Mouse (Mus musculus): ENCODE data around the gene Bex3.

Bex3 gene

DNA sequence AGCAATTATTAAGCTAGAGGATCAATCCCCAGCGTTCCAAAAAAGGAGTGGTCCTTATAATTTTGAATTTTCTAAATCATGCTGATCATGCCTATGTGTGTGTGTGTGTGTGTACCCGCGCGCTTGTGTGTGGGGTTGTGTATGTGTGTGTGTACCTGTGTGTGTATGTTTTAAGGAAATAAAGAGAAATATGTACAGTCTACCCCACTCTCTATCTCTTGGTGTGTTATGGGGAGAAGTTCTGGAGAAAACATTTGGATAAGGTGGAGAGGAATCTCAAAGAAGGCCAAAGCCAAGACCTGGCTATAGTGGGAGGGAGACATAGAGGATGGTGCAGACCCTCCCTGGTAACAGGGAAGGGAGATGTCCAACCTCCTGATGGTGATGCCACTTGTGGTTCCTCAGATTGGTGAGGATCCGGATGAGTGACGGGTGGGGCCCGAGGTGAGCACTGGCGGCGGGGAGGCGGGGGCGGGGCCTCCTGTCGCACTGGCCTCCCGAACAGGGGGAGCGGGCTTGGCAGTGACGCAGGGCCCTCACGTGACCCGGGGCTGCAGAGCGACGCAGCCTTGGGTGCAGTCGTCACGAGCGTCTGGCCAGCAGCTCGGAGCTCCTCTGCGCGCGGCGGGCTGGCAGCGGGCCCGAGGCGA lies at the start of gene Bex3:
TSS of gene Bex3 (plus strand) at position 511 of the 650 bp plus-strand sequence.
- peak; percentile 73 to 86 for DNase-seq

DNA sequence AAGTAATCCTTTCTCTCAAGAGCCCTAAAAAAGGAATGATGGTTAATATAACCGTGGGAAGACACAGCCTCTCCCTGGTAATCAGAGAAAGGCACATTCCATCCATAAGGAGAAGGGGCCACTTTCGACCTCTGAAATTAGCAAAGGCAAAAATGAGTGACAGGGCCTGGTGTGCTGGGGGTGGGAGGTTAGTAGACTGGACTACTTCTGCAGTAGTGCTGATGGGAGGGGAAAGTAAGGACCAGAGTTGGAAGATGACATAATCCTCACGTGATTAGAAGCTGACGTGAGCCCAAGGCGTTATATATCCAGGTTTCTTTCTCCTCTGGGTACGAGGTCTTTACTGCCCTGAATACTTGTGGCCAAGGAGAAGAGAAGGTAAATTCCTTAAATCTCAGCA lies 46.3 kb upstream of the Bex3 start:
- no peak for DNase-seq

DNA sequence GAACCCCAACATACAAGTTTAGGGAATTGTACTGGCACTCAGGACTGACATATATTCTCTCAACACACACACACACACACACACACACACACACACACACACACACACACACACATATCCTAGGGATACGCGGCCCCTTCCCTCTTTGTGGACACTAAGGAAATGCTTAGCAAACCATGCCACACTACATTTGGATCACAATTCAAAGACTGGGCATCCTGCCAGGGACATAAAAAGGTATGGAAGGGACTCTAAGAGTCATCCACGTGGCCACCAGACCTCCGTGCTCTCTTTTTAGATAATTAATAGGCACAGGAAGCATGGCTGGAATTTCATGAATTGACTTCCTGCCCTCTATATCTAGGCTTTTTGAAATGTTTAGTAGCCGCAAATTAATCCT lies 42.3 kb upstream of the Bex3 start:
- peak in 1 of 2 experiments; percentile 16 for DNase-seq

DNA sequence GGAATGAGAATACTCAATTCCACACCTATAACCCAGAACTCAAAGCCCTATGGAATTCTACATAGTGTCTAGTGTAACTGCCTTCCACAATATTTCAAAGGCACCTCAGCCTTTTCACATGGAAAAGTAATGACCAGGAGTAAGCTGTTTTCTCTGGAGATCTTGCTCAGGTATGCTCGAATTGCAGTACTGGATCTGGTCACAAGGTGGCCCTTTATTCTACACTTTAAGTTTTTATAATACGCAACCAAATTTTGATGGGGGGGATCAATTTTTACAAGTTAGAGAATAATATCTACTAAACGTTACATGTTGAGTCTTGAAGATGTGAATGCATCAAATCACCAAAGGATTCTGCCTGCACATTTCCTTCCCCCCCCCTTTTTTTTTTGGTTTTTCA lies 31.9 kb upstream of the Bex3 start:
- peak; percentile 75 to 80 for DNase-seq

DNA sequence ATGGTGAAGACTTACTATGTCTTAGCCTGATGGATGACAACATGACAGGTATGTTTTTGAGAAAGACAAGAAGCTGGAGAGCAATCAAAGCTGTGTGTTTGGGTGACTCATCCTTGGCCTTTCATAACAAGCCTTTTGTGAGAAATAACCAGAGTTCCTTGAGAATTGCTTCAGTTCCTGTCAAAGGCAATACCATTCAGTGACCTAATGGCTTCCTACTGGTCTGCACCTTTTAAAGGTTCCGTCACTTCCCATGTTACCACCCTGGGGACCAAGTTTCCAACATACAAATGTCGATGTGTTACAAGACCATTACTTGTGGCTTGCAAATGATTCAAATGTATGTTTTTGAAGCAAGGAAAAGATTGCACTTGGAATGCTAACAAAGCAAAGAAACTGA lies 26.9 kb upstream of the Bex3 start:
- no peak for DNase-seq

DNA sequence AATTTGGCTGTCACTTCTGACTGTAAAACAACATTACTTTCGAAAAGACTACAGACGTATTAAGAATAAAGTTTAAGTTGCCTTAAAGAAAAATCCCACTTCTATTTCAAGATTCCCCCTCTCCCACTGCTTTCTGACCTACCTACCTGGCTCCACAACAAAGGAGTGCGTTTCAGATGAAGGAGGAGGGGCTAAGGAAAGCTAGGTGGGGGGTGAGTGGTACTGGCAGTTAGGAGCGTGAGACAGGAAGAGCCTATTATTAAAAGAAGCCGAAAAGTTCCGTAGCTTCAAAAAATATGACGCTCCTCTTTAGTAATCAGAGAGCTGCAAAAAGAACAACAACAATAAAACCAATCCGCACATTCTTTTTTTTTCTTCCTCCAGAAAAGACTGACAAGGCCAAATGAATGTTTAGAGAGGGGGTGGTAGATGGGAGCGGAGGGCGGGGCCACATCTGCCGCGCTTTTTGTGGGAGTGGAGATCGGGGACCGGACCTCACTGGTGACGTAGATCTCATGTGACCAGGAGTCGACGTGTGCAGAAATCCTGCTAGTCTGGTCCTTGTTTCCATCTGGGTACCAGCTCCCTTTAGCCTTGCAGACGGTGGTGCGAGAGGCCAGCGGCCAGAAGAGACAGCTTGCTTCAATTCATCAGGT lies 25.4 kb upstream of the Bex3 start, which contains the start of gene Tceal9:
TSS of gene Tceal9 (plus strand) at position 506 of the 656 bp plus-strand sequence.
- peak; percentile 74 to 78 for DNase-seq

DNA sequence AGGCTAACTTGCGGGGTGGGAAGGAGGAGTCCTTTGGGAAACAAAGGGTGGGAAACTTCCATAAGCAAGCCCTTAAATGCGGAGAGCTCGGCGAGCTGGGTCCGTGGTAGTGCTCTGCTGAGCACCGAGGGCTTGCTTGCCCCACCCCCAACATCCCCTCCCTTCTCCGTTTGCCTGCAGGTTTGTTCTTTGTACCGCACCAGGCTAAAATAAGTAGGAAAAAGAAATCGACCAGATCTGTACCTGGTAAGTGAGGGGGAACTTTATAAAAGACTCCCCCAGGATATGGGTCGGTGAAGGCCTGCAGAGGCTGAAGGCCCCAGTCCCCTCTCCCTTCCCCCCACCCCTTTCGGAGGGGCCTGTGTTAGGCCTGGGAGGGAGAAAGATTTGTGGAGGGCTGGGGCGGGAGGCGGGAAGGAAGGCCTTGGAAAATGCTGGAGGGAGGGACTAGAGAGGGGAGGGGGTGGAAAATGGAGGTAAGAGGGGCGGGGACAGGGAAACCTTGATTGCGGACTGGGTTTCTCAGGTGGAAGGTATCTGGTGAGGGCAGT lies 24.5 kb upstream of the Bex3 start:
- DNase-seq = peak; percentile 42 to 55

DNA sequence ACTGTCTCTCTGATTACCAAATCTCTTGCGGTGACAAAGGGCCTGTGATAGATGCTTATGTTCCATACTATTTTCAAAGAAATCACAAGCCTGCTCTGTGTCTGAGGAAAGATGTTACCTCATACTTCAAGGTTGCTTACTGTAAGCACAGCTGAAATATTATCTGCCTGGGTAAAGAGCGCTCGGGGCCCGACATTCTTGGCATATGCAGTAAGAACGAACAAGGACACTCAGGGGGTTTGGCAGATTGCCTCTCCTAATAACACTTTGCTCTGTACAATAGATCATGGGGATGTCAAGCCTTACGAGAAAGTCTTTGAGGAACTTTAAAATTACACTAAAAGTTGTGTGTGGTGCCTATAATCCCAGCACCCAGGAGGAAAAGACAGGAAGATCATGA lies 21.2 kb upstream of the Bex3 start:
- no peak for DNase-seq

DNA sequence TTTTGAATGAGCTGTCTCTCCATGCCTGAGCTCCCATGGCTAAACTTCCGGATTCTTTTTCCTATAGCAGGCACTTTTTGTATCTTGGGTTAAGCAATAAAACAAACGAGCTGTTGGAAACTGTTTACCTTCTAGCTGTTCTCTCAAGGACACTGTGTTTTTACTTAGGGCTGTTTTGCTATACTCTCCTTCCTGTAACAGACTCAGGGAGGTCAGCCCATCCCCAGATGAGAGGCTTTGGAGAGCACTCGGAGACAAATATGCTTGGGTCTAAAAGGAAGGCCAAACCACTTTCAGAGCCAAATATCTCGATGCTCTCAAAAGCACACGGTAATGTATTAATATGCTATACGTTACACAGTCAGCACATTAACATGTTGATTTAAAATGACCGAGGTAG lies 20.4 kb upstream of the Bex3 start:
- DNase-seq = no peak

DNA sequence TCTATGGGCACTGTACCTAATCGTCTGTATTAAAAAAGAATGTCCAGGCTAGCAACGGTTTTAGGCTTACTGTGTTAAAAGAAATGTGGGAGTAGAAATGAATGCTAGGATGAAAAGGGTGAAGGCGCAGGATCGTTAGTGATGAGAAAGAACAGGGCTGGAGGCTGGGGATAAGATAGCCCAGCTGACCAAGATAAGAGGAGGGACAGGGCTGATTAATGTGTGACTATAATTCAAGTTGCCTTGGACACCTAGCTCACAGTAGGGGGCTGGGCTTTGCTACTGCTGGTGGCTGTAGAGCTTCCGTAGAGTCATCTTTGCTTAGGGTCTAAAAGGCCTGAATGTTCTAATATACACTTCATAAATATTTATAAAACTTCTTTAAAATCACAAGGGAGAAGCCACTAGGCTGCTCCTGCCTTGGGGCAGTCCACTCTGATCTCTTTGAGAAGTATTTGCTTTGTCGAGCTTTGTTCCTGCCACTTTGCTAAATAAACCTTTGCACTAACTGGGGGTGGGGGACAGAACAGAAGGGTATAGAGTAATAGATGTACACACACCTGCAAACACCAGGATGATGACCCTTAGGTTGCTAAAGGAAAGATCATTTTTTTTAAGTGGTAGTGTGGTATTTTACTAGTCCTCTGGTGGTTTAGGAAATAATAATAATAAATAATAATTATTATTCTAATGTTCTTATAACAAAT lies 17.9 kb upstream of the Bex3 start:
- DNase-seq = no peak

DNA sequence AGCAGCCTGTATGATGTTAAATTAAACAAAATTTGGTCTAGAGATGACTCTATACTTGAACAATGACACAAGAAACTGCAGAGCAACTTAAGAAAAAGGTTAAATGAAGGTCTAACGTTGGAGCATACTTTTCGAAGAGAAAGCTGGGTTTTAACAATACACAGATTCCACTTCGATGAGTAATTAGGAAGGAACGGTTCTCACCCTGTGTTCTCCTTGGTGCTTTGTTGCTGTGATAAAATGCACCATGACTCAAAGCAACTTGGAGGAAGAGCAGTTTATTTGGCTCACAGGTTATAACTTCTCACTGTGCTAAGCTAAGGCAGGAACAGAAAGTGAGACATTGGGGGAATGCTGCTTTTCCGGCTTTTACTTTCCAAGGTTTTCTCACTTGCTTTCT lies 2.3 kb upstream of the Bex3 start:
- DNase-seq = no peak

DNA sequence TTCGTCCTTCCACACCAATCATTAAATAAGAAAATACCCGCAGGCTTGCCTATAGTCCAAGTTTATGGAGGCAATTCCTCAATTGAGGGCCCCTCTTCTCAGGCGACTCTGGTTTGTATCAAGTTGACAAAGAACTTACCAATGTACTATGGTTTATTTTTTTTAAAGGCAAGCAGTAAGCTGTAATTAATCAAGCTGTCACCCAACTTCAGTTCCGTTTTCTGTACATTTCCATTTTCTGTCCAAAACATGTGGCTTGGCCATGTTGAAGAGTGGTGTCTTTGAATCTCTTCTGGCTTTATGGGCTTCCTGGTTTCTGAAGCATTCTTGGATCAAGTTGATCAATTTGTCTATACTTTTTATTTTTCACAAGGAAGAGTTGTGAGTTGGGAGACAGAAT lies 1.9 kb upstream of the Bex3 start:
- no peak for DNase-seq

DNA sequence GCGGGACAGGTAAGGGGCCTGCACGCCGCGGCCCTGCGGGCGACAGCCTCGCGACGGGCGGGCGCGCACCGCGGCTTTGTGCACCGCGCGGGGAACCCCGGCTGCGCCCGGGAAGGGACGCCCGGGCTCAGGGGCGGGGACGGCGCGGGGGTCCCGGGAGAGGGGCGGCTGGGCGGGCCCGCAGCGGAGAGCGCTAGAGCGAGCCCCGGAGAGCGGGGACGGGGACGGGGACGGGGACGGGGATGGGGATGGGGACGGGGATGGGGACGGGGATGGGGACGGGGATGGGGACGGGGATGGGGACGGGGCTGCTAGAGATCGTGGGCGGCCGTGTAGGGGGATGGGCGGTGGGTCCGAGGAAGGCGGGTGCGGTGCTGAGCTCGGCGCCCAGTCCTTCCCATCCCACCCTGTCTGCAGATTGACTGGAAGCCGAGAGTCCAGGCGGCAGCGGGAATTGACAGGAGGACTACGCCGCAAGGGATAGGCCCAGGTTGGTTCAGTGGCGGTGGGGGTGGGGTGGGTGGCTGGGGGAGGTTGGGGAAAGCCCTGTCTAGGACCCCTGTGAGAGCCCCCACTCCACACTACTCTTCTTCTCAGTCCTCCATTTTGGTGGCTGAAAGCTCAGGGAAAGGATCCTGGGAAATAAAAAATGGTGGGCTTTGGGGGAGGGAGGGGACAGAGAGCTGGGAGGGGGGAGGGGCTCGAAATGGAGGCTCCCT lies 499 bp downstream of the Bex3 start:
- peak; percentile 27 to 67 for DNase-seq

DNA sequence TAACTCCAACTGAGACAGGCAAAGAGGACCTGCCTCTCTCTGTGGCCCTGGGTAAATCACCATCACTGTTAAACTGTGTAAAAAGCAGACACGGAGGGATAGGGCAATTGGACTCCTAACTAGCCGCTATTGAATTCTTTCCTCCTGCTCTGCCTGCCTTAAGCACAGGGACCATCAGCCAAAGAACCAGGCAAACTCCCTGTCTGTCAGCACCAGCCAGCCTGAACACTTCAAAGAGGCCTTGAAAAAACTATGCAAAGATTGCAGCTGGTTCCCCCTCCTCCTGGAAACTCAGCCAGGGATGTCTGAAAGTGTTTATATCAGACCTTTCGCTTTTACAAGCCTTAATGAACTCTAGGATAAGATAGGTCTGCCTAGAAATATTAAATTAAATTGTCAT lies 4.5 kb downstream of the Bex3 start:
- DNase-seq = no peak

DNA sequence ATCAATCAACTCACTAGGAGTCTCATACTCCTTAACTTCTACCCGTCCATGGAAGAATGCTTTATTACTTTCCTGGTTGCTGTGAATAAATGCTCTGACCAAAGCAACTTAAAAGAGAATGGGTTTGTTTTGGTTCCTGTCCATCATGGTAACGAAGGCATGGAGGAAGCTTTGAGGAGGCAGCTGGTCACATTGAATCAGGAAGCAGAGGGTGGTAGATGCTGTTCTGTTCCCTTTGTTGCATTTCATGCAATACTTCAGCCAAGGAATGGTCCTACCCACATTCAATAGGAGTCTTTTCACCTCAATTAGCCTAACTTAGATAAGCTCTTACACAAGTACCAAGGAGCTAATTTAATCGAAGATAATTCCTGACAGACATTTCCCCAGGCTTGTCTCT lies 5.3 kb downstream of the Bex3 start:
- no peak for DNase-seq

DNA sequence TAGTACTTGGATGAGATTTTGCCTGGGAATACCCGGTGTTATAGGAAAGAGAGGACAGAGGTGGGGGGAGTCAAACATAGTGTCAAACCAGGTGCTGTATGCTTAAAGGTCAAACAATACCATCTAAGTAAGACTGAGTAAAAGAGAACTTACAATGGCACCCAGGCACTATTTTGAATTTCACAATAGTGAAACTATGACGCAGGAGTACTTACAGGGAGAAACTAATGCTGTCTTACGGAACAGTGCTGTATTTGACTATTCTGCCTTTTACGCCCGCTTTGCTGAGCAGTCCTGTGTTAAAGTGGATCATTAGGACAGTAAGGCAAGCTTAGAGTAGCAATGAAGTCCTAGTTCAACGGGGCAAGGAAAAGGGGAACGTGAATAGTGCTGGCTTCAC lies 7.5 kb downstream of the Bex3 start:
- DNase-seq = no peak

DNA sequence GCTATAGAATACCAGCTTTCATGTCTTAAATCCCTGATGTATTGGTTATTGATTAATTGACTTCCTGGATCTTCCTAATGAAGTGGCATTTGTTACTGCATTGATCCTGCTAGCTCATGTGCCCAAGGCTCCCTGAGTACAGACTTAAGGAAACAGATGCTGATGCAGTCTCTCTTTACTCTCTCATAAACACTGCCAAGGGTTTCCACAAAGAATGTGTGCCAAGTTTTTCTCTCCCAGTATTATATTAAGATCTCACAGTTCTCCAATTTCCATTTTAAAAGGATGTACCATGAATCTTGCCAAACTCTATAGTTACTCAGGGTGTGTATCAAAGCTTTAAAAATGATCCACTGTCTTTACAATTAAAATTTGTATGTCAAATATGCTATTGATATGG lies 8.3 kb downstream of the Bex3 start:
- no peak for DNase-seq

DNA sequence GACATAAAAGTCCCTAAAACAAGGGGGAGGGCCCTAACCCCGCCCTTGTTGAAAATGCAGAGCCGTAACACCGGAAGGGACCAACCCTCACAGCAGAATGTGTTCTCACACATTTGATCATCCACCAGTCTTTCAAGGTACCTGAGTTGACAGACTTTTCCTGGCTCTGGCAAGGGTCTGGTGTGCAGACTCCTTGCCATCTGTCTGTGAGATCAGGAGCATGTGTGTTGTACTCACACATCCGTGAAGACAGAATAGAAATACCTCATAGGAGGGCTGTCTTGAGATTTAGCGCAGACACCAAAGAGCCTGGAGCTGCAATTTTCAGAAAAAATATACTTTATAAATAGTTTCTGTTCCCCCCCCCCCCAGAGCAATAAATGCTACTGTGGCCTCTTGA lies 9.4 kb downstream of the Bex3 start:
- DNase-seq = peak; percentile 17 to 23

DNA sequence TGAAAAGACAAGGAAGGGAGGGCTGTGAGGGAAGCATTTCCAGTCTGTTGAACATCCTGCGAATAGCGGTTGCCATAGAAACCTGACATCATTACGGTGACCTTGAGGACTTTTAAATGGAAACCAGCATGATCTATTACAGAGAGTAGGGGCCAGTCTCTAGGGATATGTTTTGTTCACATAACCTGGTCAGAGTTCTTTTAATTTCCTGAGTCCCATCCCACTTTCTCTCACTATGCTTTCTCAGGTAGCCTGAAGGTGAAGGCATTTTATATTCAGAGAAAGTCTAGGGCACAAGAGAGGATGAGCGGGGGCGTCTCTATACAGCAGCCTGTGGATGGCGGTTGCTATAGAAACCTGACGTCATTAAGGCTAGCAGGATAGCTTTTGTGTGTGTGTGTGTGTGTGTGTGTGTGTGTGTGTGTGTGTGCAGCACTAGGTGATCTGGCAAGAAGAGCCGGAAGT lies 20.8 kb downstream of the Bex3 start:
- DNase-seq = peak; percentile 65 to 79

DNA sequence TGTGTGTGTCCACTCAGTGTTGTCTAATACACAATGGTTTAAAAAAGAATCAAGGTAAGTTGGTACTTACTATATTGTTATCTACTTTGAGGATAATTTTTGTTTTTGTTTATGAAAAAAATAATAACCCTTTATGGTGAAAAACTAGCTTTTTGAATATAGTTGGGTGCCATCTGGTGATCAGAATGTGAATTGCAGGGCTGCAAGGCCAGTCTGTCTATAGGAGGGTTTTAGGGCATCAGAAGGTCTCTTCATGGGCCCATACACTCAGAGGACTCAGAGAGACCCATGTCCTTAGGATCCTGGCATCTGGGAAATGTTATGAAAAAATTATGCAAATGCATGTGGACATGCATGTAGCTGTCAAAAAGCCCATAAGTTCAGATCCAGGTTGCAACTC lies 34.2 kb downstream of the Bex3 start:
- DNase-seq = peak; percentile 71 to 79

DNA sequence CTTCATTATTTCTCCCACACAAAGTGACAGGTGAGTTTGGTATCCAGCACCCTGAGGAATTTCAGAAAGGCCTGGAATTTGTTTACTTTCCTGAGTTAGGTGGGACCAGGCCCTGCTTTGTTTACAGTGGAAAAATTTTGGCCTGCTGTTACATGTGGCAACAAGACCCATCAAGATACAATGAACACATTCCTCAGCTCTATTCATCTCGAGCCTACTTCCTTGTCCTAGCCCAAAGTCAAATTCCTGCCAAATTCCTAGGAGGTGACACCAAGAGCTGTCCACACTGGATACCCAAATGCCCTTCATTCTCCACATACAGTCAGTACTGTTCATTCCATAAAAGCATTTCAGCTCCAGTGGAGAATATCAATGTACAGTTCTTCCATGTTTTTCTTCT lies 36.1 kb downstream of the Bex3 start:
- no peak for DNase-seq

DNA sequence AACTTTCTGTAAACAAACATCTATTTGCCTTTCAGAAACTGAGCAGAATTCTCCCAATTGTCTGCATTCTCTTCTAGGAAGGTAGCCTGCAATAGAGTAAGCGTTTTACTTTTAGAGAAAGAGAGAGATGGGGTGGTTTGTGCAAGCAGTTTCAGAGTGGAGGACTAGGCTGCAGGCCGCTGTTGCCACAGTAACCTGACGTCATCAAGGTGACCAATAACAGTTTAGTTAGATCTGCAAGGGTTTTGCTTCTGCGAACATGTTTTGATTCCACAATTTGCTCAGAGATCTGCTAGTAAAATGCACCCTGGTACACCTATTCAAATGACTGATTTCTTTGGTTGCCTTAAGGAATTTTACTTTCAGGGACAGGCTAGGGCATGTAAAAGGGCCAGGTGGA lies 43.2 kb downstream of the Bex3 start:
- DNase-seq = peak; percentile 36 to 42
